Mouse (Mus musculus) MEL-GATA-1-ER (cell line): ENCODE measurements at regions not wholly inside any gene's neighbourhood (a gene's known extent, or its start where the extent isn't known, plus 50 kb on each side); places are given as distances from the start of the nearest gene placed in this dataset.
A peak's percentile ranks its signal among the peaks of the same experiment; 100 is the strongest.

ENCODE experiments used
- DNase-seq: peaks from one replicate; pipeline ENCODE4 v3.0.0-alpha.2; 2012; ENCODE audit warnings: low read depth; ENCODE audit errors: extremely low read depth

DNA sequence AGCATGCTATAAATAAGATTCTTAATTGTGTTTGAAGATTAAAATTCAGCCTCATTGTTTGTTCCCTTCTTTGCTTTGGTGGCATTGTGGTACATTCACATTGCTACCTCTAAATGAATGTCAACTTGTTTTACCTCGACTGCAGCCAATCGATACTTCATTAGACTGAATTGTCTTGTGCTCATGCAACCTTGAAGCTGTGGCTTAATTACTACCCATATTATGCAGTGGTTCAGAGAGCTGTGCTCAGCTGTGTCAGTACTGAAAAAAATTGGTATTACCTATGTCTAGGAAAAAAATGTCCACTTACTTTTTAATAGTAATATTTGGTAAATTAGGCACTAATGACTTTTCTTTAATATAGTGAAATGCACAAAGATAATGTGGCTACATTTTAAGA, 1523.6 kb upstream of the Gm8797 start:
- DNase-seq: no peak

DNA sequence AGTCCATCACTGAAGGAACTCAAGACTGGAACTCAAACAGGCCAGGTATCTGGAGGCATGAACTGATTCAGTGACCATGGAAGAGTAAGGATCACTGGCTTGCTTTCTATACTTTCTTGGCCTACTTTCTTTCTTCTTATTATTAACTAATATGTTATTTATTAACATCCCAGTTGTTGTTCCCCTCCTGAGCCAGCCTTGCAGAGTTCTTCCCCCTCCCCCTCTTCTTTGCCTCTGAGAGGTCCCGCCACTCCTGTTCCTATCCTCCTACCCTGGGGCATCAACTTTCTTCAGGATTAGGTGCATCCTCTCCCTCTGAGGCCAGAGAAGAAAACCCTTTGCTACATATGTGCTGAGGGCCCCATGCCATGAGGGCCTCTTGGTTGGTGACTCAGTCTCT, 1479.2 kb upstream of the Gm8797 start:
- DNase-seq: no peak

GRCm38 (mm10) chr3:4274607-4275006, 1476.0 kb upstream of the Gm8797 start:
- DNase-seq: peak; percentile 57

DNA sequence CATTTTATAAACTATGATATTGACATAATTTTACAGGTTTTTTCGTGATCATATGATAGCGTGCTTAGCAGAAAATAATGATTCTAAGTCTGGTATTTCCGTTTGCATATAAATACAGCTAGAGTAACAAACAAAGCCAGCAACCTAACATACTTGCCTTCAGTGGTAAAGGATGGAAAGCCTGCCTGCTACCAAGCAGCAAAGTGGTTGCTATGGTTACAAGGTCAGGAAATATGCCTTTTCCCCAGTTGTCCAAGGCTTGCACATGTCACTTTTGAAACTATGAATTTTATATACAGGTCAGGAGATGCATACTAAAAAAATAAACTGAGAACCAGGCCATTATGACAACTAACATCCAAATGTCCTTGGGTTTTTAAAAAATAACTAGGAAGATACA, 1472.6 kb upstream of the Gm8797 start:
- no peak for DNase-seq

- no peak for DNase-seq
Observed at GRCm38 (mm10) chr3:4280366-4281020, 1470.1 kb upstream of the Gm8797 start.

DNA sequence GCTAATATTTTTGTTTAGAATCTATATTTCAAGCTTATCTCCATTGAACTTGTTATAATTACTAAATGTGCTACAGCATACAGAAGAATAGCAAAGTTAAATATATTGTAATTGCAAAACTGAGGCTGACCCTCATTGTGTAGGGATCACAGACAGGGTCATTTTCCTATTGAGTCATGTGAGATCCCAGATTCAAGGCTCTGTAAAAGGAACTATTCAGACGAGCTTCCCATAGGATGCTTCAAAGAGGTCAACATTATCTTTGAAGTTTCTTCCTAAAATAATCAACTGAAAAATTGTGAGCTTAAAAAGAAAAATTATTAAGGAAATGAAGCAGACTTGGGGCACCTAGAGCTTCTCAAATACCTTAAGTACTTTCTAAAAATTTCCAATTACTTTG, 1469.5 kb upstream of the Gm8797 start:
- no peak for DNase-seq

DNA sequence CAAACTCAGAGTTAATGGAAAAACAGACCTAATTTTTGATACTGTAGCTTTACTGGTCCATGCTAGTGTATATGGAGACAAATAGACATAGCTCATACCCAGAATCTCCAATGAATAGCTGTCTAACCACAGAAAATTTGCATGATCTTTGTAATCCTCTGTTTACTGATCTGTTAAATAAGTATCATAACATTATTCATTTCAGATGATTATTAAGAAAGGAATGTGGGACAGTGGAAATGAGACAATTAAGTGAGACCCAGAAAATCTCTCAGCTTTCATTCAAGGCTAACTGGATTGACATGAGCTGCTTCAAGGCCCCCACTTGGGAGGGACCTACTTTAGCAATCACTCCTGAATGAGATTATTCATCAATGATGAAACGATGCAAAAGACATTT, 1463.5 kb upstream of the Gm8797 start:
- DNase-seq: no peak

- DNase-seq: no peak
Observed at GRCm38 (mm10) chr3:4336441-4336840, 1414.2 kb upstream of the Gm8797 start.

DNA sequence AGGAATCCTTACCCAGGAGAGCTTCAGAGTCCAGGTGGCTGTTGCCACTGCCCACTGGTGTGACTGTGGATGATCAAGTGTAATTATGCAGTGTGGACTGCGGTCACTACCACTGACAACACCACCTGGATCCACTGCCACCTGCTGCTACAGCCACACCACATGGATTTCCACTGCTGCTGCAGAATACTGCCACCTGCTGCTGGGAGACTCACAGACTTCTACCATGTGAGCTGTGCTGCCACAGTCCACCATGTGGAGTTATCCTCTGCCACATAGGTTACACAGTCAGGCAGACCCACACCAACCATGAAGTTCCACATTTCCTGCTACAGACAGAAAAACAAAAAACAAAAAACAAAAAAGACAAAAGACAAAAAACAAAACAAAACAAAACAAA, 1411.5 kb upstream of the Gm8797 start:
- no peak for DNase-seq
